Mouse (Mus musculus): ENCODE data around the gene Pappa2. TPM values are rescaled to one million over a fixed set of nuclear protein-coding genes. Genes with fewer than 3 reads are reported as not detected.

Gene Pappa2
- total RNA-seq, 2 experiments from 2014 or later, result 0.07 to 0.22 TPM

DNA sequence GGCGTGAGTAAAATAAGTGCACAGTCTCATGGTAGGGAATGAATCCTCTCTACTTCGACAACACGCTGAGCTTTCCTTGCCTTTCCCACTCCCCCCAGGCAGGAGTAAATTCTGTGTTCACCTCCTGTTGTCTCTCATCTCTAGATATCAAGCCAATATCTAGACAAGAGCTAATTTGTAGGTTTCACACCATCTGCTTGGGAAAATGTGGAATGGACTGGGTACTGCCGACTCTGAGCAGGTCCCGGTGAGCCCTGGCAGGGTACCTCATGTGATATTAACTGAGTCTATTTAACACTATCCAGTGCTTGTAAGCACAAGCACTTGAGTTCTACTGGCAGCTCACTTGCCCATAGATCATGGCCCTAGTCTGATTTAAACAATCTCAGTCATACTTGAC lies 64.7 kb downstream of the Pappa2 start:
- no peak for DNase-seq (ENCODE audit: low spot score in 2 of 2)

DNA sequence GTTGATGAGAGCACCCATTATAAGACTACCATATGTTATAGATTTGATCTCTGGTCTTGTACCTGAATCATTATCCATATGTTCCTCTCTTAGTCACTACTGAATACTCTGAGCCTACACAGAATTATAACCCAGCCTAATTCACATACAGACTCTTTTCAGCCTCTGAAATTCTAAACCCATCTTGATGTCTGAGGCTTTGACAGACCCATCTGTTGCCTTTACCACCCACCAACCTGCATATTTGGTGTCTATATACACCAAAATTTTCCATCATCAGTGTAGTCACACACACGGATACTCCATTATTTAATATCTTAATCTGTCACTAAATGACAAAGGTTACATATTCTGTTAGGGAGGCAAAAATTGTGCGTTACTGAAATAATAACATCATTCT lies 69.6 kb downstream of the Pappa2 start:
- DNase-seq (ENCODE audit: low spot score in 2 of 2), result no peak

DNA sequence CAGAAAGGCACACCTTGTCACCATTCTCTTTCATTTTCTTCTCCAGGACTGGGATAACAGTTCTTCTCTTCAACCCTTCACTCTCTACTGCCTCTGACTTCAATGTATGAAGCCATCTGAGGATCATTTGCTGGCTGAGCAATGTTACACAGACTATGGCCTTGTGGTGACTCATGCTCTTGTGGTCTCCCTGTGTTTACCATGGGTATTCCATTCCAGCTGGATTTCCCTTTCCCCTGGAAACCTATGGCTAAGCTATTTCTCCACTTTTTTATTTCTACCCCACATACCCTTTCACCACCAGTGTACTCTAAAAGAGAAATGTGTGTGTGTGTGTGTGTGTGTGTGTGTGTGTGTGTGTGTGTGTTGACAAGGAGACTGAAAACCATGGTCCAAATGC lies 83.0 kb downstream of the Pappa2 start:
- DNase-seq (ENCODE audit: low spot score in 2 of 2), result no peak

DNA sequence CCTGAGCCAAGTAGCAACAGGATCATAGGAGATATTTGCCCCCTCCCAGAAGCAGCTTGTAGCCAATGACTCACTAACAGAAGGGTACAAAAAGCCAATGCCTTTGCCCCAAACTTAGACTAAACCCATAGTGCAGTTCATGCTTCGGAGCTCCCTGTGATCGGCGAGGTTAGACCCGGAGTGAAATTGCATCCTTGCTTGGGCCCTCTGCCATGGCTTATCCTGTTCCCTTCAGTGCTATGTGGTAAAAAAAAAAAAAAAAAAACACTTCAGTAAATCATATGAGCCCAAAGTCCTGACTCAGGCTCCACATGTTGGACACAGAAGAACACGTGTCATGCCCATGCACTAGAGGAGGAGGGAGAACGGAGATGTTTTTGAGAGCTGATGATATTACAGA lies 85.8 kb downstream of the Pappa2 start:
- no peak for DNase-seq (ENCODE audit: low spot score in 2 of 2)

DNA sequence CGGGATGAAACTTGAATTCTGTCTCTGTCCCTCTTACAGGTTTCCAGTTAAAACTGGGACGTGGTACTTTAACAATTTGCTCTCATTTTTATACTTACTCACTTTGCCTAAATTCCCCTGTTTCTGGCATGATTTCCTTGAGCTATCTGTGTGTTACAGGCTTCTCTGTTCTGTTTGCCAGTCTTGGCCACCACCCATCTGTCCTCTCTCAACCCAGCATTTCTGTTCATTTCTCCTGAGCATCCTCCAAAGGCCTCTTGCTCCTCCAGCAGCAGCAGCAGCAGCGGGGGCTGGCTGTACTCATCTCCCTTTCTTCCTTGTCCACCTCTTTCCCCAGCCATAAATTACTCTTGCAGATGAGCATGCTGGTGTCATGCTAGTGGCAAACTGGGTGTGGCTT lies 104.8 kb downstream of the Pappa2 start:
- no peak for DNase-seq (ENCODE audit: low spot score in 2 of 2)

DNA sequence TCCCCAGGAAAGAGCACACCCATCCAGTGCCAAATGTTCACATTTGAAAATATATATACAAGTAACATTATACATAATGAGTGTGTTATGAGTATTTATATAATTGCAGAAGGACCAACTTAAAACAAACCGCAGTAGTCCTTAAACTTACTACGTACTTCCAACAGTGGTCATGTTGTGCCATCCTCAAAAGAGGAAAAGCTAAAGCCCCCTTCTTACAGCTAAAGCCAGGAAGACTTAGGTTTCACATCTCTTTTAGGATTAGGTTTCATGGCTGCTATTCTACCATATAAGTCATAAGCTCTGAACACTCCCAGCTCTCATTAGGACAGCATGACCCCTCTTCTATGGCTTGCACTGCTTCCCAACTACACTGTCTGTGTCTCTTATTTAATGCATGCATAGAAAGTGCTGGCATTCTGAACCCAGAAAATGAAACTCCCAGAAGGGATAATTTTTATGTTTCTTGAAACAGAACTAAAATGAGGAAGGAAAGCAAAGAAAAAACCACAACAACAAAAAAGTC lies 105.7 kb downstream of the Pappa2 start:
- no peak for DNase-seq (ENCODE audit: low spot score in 2 of 2)

DNA sequence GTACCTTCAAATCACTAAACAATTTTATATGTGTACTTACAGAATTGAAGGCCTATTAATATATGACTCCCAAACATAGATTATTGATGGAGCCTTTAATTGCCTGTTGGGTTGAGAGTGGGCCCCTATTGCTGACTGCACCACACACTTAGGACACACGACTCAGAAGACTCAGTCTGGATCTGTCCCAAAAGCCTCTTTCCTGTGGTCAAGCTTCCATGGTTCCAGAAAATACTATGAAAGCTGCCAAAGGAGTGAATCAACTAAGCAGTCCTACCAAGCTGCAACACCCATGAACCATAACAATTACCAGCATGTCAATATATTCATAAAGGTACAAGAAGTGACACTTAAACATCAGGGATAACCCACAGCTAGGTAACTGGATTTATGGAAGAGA lies 106.7 kb downstream of the Pappa2 start:
- no peak for DNase-seq (ENCODE audit: low spot score in 2 of 2)

DNA sequence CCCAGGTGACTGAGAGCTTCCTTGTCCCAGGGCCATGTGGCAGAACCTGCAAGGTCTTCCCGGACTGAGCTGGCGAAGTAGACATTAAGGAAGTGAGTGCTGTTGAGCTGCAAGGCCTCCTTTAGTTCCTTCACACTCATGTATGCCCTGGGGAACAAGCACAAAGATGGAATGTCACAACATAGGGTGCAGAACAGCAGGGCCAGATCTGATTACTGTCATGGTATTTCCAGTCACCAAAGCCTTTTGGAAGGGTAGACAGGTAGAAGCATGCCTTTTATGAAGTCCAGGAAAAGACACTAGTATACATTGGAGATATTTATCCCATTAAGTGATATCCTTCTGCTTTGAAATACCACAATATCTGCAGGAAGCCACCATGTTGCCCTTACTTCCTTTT lies 108.9 kb downstream of the Pappa2 start:
- DNase-seq (ENCODE audit: low spot score in 2 of 2), result no peak

DNA sequence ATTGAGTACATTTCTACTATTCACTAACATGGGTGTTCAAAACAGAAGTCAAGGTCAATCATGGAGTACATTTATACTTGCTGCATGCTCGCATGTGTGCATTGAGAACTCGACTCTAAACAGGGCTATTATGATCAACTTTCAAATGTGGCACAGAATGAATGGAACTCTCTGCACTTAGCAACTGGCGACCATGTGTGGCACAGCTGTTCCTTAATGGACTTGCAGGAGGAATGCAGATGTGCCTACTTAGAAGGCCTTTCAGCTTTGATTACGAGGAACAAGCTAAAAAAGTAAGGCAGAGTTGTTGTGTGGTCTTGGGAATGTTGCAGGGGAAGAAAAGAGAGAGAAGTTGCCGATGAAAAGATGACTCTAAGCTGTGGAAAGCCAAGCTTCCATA lies 120.1 kb downstream of the Pappa2 start:
- DNase-seq (ENCODE audit: low spot score in 2 of 2), result no peak

DNA sequence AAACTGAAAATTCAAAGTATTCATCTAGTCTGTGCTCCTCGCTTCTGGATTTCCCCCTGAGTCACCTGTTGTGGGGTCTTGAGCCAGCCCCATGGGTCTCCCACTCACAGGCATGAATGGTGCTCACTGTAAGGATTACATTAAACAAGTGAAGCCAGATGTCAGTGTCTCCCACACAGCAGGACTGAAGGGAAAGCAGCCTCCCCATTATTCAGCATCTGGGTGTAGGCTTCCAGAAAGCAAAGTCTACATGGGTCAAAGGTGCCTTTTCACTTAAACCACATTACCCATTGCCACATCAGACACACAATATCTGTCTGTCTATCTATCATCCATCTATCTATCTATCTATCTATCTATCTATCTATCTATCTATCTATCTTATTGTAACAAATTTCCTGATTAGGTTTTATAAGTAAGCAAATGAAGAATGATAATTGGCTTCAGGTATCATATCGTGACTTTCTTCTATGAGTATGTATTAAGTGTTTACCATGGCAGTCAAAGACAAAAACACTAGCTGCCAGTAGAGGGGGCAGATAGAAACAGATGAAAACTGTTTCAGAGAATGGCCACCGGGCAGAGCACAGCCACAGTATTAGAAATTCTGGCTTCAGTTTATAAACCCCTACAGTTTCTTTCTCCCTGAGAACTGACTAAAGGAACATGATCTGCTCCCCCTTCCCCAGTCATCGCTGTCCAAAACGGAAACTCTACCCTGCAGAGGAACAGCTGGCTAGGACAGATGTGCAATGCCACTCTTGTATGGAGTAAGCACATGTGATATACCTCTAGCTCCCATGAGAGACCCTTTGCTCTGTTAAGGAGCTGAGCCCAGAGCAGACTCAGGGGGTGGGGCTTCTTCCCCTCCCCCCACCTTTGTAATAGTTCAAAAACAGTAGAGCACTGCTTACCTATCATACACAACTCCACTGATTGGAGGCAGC lies 126.1 kb downstream of the Pappa2 start:
- no peak for DNase-seq (ENCODE audit: low spot score in 2 of 2)

DNA sequence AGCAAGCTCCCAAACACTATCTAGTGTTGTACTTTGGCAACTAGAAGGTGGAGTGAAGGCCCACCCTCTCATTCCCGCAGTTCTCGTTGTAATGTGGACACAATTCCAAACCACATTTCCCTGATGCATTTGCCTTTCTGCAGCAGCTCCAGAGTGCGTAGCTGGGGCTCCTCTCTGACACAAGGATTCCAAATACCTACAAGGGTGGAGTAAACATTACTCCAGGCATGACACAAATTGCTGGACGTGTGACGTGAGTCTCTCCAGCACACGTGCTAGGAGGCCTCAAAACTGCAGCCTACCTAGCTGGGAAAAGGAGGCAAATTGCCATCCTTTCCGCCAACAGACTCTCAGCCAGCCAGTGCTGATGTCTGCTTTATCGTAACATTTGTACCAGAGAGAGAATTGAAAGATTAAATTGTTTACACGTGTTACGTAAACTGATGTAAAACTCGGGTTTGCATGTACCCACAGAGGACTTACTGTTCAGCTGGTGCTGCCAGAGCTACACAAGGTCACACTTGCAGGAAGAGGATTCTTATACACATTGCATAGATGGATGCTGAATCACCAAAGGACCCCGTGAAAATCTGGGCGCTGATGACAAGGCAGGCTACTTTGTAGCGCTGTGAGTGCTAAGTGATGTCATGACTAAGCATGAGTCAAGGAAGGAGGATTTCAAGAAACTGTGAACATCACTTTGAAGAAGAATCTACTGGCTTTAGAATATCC lies 127.3 kb downstream of the Pappa2 start:
- DNase-seq (ENCODE audit: low spot score in 2 of 2), result no peak

DNA sequence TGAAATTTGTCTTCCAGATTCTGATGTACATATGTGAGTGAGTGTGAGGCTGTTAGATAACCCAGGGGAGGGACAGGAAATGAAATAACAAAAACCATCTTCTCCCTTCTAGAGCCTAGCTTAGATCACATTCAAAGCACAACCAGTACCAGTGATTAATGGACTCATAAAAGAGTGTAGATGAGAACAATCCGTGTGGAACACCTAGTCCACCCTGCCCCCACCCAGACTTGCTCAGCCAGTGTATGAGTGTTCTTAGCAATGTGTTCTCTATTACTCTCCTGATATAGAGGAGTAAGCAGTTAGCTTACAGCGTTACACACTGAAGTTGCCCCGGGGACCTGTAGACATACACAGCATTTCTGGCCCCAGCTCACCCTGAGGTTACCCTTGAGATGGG lies 129.8 kb downstream of the Pappa2 start:
- no peak for DNase-seq (ENCODE audit: low spot score in 2 of 2)

DNA sequence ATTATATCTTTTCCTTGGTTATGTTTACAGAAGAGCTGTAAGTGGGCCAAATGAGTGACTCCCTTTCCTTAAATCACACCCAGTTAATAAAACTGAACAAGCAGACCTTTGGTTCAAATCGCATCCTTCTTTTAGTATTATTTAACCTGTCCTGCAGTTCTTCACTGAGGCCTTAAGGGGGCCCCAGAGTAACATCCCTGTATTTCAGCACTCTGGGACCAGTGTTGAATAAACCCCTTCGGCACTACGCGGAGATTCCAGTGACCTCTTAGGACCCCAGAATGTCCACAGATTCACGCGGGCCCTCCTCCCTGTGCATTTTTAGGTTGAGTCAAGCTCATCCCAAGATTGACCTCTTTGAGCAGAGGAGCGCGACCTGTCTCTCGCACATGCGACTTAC lies 135.7 kb downstream of the Pappa2 start:
- DNase-seq (ENCODE audit: low spot score in 2 of 2), result peak in 1 of 2 experiments; percentile 8

DNA sequence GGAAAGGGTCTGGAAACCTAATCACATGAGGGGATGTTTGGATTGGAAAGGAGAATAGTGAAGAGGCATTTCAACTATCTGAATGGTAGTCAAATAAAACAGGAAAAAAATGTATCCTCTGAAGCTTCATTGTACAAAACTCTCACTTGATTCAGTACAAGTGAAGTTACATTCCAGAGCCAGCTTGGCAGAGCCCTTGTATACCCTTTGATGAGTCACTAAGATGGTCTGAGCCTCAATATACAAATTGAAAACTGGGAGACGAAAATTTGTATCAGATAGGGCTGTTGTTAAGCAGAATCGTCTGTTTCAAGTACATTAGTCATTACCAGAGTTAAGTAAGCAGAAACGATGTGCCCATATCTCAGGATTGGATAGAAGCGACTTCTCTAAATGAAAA lies 143.1 kb downstream of the Pappa2 start:
- DNase-seq (ENCODE audit: low spot score in 2 of 2), result no peak

DNA sequence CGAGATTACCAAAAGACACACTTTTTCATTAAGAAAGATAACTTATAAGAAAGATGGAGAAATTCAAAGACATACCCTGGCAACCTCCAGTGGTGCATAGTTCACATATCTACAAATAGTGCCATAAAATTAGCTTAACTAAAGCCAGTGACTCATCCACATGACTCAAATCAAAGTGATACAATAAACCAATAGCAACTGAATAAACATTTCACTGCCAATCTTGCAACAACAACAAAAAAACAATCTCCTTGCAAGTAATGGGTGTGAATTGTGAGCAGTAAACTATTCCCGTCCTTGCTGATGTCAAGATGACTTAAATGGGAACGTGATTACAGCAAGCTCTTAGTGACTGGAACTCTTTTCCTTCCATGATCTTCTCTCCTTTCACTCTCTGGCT lies 150.1 kb downstream of the Pappa2 start:
- no peak for DNase-seq (ENCODE audit: low spot score in 2 of 2)

DNA sequence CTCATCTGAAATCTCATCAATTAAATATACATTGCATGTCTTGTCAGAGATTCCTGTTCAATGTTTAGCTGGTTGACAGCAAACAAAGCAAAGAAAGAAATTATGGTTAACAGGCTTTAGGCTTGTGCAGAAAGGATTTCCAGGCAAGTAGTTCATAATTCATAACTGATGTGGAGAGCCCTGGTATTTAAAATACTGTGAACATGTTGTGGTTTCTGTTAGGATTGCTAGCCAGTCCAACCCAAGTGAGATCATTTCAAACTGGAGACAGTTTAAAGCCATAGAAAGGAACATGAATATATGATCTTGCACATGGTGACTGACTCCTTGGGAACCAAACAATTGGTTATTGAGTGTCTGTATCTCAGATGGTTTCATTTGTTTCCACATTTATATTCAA lies 152.4 kb downstream of the Pappa2 start:
- DNase-seq (ENCODE audit: low spot score in 2 of 2), result no peak

DNA sequence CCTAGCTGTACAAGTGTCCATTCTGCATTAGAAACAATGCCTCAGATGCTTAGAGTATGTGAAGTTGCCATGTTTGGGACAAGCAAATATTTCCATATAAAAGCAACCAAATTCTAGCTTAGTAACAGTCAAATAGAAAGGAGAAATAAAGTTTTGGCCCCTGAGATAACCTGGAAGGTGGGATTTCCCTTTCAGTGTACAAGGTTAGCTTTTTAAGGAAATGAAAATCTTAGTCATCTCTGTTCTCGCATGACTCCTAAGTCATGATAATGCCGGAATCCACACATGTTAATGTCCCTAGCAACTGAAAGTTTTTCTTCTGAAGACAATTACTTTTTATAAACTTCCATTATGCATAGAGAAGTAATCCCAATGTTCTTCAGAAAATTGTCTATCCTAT lies 160.6 kb downstream of the Pappa2 start:
- DNase-seq (ENCODE audit: low spot score in 2 of 2), result no peak

DNA sequence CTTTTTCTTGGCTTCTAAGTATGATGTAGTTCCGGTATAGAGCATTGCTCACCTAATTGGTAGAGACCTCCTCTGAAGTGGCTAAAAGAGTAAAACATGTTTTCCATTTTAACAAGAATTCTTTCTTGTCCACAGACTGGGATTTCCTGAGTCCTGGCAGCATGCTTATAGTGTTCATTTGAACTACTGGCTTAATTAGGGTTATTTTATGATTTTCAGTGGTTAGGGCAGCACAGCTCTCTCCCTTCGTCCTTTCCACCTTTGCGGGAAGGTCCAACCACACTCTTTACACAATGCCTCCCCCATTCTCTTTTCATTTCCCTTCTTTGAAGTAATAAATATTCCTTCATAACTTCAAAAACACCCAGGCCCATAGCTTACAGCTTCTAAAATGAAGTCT lies 163.8 kb downstream of the Pappa2 start:
- no peak for DNase-seq (ENCODE audit: low spot score in 2 of 2)

DNA sequence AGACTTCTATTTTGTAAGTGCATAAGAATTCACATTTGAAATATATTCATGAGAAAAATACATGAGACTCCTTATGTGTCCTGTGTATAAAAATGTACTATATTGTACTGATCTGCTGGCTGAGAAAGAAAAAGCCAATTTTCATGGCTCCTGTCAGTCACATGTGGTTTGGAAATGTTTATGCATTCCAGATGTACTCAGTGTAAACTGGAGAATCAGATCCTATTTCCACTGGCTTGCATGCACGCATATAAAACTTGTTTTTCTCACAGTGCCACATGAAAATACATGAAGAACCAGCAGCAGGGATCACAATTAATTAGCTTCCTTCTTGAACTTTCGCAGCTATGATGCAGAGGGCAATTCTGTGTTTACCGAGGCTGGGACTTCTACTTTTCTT lies 168.4 kb downstream of the Pappa2 start:
- no peak for DNase-seq (ENCODE audit: low spot score in 2 of 2)

DNA sequence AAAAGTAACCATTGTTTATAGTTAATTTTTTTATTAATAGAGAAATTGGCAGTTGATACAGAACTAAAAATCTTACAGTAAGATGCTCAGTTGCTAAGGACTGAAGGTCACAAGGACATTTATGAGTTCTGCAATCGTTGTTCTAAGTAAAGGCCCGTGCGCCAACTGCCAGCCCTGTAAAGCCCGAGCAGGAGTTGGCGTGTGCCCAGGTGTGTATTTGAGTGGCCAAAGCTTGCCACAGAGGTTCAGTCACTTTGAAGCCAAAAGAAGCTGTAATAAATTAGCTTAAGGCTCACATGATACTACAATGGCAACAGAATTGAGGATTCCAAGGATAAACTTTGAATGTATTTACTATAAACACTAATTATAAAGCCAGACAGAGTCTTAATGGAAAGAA lies 204.8 kb downstream of the Pappa2 start:
- no peak for DNase-seq (ENCODE audit: low spot score in 2 of 2)

DNA sequence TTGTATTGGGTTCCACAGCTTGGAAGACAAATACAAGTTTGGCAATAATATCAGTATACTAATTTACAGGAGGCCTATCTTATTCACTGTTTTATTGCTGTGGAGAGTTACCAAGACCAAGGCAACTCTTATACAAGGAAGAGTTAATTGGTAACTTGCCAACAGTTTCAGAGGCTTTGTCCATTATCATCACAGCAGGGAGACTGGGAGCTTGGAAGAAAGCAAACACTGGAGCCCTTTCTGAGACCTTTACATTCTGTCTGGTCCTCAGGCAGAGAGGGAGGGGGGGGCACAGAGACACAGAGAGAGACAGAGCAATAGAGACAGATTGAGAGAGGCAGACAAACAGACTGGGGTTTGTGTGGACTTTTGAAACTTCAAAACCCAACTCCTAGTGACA lies 207.2 kb downstream of the Pappa2 start:
- DNase-seq (ENCODE audit: low spot score in 2 of 2), result no peak

DNA sequence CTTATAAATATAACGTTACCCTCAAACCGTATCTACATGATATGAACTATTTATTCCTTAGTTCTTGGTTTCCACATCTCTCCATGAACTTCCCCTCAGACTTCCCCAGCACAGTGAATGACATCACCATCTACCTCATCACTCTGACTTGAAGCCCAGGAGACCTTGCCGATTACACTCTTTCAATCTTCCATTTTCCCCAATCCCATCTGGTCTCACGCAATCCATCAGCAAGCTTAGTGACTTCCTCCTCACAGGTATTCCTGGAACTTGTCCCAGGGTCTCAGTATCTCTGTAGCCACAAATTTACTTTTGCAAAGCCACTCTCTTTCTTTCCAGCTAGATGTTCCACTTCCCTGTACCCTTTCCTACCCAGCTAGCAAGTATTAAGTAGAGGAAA lies 209.5 kb downstream of the Pappa2 start:
- no peak for DNase-seq (ENCODE audit: low spot score in 2 of 2)

Measured in adrenal gland, adult 18-20 months (tissue).